Mouse (Mus musculus): ENCODE results near the gene Mtor. TPM values are rescaled to one million over a fixed set of nuclear protein-coding genes. Genes with fewer than 3 reads are reported as not detected.

Mtor gene
- polyA plus RNA-seq (2015; fragmentation: Nextera tagmentation; extraction: Ambion mirVana): 23.1 and 24.2 TPM in 2 replicates

DNA sequence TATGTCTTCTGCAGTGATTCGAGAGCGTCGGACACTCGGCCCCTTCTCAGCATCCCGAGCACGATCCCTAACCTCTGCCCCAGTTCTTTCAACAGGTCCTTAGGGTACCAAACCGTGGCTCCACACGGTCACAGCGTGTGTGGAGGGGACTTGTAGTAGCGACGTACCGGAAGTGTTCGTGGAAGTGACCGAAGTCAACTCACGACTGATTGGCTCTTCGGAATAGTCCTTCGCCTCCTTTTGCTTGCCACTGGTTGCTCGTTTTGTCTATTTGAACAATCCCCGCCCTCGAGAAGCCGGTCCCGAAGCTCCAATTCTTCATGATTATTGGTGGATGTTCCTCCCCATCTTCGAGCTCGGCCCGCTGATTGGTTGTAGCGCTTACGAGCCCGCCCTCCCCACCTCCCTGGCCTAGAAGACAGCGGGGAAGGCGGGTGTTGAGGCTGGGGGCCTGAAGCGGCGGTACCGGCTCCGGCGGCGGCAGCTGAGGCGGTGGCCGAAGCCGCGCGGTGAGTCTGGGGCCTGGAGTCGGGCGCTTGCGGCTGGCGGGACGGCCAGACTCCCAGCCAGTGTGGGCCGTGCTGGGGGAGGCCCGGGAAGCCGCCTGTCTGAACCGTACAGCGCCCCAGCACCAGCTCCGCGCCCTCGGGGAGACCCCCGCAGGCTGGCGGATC is at the start of gene Mtor:
Gene Mtor (plus strand): TSS at position 433 of the 674 bp plus-strand sequence.
- no peaks in the 10 kb centered on the region for H3K27me3 ChIP-seq (replicated peaks; ENCODE audit: control insufficient read depth, insufficient read depth, low read length)
- under 1% methylated on average over 46 of the region's 56 CpGs for WGBS
- ATAC-seq: peak; percentile 98

DNA sequence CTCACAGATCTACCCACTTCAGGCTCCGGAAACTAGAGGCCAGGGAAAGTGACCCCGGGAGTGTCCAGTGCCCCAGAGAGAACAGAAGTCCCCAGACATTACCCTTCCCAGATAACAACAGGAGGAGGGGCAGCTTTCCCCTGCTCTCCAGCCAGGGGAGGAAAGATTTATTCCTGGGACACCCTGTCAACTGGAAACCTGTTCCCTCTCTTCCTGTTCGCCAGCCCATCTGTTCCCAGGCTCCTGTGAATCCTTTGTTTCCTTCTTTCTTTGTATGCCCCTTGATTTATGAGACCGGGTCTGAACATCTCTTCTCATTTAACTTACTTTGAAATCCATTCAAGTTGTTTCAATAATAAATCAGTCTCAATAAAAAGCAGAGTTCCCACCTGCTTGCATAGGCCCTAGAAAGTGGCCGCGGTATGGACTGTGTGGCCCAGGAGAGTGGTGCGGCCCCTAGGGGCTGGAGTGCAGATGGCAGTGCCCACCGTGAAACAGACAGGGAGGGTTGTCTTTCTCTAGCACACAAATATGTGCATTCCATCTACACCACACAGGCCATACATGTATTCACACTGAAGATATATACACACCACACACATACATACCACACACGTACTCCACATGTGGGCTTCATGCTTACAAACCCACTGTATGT is 48.8 kb upstream of the Mtor start:
- ATAC-seq: no peak
- H3K36me3 ChIP-seq (ENCODE audit: control insufficient read depth, insufficient read depth): no peaks in the 10 kb centered on the region
- H3K4me3 ChIP-seq (replicated peaks; ENCODE audit: low read length): no peak overlapping the region
- peaks cover 6% of the 10 kb centered on the region; the same call in 1 of the 2 replicates for H3K4me1 ChIP-seq (replicated peaks; ENCODE audit: control insufficient read depth, insufficient read depth, low read length)
- peak overlapping the region; percentile 30; the same call in 1 of the 2 replicates for H3K27ac ChIP-seq (ENCODE audit: low read length)
- peaks cover 6% of the 10 kb centered on the region; the same call in 1 of the 2 replicates for H3K27me3 ChIP-seq (replicated peaks; ENCODE audit: control insufficient read depth, insufficient read depth, low read length)
- 61% methylated on average over 9 of the region's 9 CpGs for WGBS
- no peaks in the 10 kb centered on the region for H3K9me3 ChIP-seq (ENCODE audit: control insufficient read depth, low read length)
- H3K4me2 ChIP-seq (ENCODE audit: low read length): no peak overlapping the region
- no peak overlapping the region for H3K9ac ChIP-seq (replicated peaks; ENCODE audit: low read depth, low read length)

More for the DNA sequence above, at the start of gene Mtor:
- peak within 1 kb of the TSS; percentile 70 for H3K4me2 ChIP-seq (ENCODE audit: low read length)
- peak within 1 kb of the TSS; percentile 90 for H3K9ac ChIP-seq (replicated peaks; ENCODE audit: low read depth, low read length)
- H3K27ac ChIP-seq (ENCODE audit: low read length): peak within 1 kb of the TSS; percentile 81
- H3K9me3 ChIP-seq (ENCODE audit: control insufficient read depth, low read length): no peaks in the 10 kb centered on the region
- peak within 1 kb of the TSS; percentile 88 for H3K4me3 ChIP-seq (replicated peaks; ENCODE audit: low read length)
- peaks cover 8% of the 10 kb centered on the region for H3K36me3 ChIP-seq (ENCODE audit: control insufficient read depth, insufficient read depth)
- peaks cover 35% of the 10 kb centered on the region for H3K4me1 ChIP-seq (replicated peaks; ENCODE audit: control insufficient read depth, insufficient read depth, low read length)

DNA sequence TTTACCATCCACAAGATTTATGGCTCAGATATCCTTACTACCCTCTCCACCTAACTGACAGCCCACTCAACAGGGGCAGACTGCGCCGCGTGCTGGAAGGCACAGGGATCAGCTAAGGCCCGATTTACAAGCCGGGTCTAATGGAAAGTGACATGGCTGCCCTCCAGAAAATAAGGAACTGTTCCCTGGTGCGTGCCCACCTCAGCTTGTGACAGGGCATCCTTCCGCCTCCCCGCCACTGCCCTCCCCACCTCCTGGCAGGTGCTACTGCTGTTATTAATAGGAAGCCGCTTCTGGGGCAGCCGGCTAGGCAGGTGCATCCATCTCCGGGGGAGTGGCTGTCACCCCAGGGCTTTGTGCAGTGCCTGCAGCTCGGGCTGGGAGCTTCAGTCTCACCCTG is 45.0 kb upstream of the Mtor start:
- Histone ChIP-seq H3K9me3 (ENCODE audit: control insufficient read depth, low read length) (no peaks in the 10 kb centered on the region), H3K4me3 (replicated peaks; ENCODE audit: low read length) (no peak overlapping the region), H3K27me3 (replicated peaks; ENCODE audit: control insufficient read depth, insufficient read depth, low read length) (peaks cover 8% of the 10 kb centered on the region; the same call in 1 of the 2 replicates), H3K4me1 (replicated peaks; ENCODE audit: control insufficient read depth, insufficient read depth, low read length) (peaks cover 14% of the 10 kb centered on the region; the same call in 1 of the 2 replicates), H3K9ac (replicated peaks; ENCODE audit: low read depth, low read length) (no peak overlapping the region), H3K4me2 (ENCODE audit: low read length) (no peak overlapping the region), H3K36me3 (ENCODE audit: control insufficient read depth, insufficient read depth) (no peaks in the 10 kb centered on the region), H3K27ac (ENCODE audit: low read length) (no peak overlapping the region)
- ATAC-seq: no peak
- WGBS: 20% methylated on average over 12 of the region's 12 CpGs

DNA sequence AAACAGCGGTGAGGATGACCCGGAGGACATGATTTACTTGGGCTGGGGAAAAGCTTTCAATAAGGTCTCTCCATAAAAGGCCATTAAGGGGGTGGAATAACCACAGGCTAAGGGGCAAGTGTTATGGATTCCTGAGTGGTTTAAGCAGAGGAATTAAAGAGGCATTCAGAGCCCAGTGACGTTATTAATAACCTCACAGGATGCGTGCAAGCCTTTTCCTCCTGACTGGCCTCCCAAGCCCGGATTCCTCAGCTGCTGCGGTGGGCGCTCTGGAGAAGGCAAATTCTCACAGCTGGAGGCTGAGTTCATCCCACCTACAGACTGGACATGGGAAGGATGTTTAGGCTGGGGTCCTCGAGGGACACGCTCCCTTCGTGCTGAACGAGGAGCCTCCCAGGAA is 43.7 kb upstream of the Mtor start:
- no peak overlapping the region for H3K27ac ChIP-seq (ENCODE audit: low read length)
- WGBS: 18% methylated on average over 11 of the region's 11 CpGs
- no peak overlapping the region for H3K9ac ChIP-seq (replicated peaks; ENCODE audit: low read depth, low read length)
- H3K4me2 ChIP-seq (ENCODE audit: low read length): no peak overlapping the region
- H3K27me3 ChIP-seq (replicated peaks; ENCODE audit: control insufficient read depth, insufficient read depth, low read length): peaks cover 8% of the 10 kb centered on the region; the same call in 1 of the 2 replicates
- no peak for ATAC-seq
- H3K4me1 ChIP-seq (replicated peaks; ENCODE audit: control insufficient read depth, insufficient read depth, low read length): peaks cover 14% of the 10 kb centered on the region; the same call in 1 of the 2 replicates
- no peaks in the 10 kb centered on the region for H3K36me3 ChIP-seq (ENCODE audit: control insufficient read depth, insufficient read depth)
- no peaks in the 10 kb centered on the region for H3K9me3 ChIP-seq (ENCODE audit: control insufficient read depth, low read length)
- no peak overlapping the region for H3K4me3 ChIP-seq (replicated peaks; ENCODE audit: low read length)

DNA sequence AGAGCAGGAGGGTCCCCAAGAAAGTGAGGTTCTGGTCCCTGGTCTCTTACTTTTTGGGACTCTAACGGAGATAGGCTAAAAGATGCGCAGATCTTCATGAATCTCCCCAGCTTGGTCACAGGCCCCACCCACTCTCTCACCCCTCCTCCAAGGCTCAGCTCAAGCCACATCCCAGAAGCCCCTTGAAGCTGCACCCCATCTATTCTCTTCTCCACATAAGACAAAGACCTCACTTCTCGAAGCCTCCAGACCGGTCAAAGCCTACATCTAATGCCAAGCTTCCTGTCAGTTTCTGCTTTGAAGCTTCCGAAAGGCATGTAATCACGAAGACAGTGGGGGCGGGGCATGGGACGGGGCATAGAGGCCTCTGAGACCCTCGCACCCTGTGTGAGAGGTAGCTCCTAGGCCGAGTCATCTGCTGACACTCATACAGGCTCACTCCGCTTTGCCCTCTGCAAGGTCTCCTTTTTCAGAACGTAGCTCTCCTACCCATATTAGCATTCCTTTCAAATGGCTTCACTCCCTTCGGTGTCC is 43.1 kb upstream of the Mtor start:
- Histone ChIP-seq H3K9me3 (ENCODE audit: control insufficient read depth, low read length) (no peaks in the 10 kb centered on the region), H3K4me2 (ENCODE audit: low read length) (peak overlapping the region; percentile 5; the same call in 1 of the 2 replicates), H3K27me3 (replicated peaks; ENCODE audit: control insufficient read depth, insufficient read depth, low read length) (peaks cover 8% of the 10 kb centered on the region; the same call in 1 of the 2 replicates), H3K27ac (ENCODE audit: low read length) (no peak overlapping the region), H3K4me3 (replicated peaks; ENCODE audit: low read length) (no peak overlapping the region), H3K9ac (replicated peaks; ENCODE audit: low read depth, low read length) (no peak overlapping the region), H3K4me1 (replicated peaks; ENCODE audit: control insufficient read depth, insufficient read depth, low read length) (peaks cover 14% of the 10 kb centered on the region; the same call in 1 of the 2 replicates), H3K36me3 (ENCODE audit: control insufficient read depth, insufficient read depth) (no peaks in the 10 kb centered on the region)
- WGBS: 18% methylated on average over 13 of the region's 13 CpGs
- peak; percentile 32; the same call in 1 of the 2 replicates for ATAC-seq

DNA sequence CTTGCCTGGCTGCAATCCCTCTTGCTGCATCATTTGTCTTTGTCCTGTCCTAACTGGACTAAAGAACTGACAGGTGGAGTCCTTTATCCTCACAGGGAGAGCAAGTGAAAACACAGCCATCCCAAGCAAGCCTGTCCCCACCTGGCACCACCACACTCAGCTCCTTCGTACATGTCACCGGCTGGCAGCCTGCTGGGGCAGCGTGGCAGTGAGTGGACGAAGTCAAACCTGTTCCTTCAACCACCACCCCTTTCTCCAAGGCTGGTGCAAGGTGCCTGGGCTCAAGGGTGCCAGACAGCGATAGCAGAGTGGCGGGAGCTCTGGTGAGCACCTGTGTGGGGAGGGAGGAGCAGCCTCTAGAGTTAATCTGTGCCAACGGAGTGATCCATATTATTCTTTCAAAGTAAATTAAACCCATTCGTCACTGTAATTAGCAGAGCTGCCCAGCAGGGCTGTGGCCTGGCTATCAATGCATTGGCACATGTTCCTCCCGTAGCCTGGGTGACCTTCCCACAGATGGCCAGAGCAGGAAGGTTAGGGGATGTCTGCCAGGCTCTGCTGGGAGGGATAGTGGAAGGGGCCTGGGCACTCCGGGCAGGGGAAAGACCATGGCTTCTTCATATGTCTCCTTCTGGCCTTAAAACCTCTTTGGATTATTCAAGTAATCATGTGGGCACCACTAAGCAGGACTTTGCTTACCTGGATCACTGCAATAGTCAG is 40.0 kb upstream of the Mtor start:
- H3K4me2 ChIP-seq (ENCODE audit: low read length): no peak overlapping the region
- no peak overlapping the region for H3K27ac ChIP-seq (ENCODE audit: low read length)
- H3K27me3 ChIP-seq (replicated peaks; ENCODE audit: control insufficient read depth, insufficient read depth, low read length): peaks cover 5% of the 10 kb centered on the region; the same call in 1 of the 2 replicates
- H3K36me3 ChIP-seq (ENCODE audit: control insufficient read depth, insufficient read depth): no peaks in the 10 kb centered on the region
- H3K9me3 ChIP-seq (ENCODE audit: control insufficient read depth, low read length): no peaks in the 10 kb centered on the region
- H3K4me3 ChIP-seq (replicated peaks; ENCODE audit: low read length): no peak overlapping the region
- H3K4me1 ChIP-seq (replicated peaks; ENCODE audit: control insufficient read depth, insufficient read depth, low read length): peaks cover 13% of the 10 kb centered on the region; the same call in 1 of the 2 replicates
- no peak for ATAC-seq
- no peak overlapping the region for H3K9ac ChIP-seq (replicated peaks; ENCODE audit: low read depth, low read length)
- 68% methylated on average over 10 of the region's 10 CpGs for WGBS

DNA sequence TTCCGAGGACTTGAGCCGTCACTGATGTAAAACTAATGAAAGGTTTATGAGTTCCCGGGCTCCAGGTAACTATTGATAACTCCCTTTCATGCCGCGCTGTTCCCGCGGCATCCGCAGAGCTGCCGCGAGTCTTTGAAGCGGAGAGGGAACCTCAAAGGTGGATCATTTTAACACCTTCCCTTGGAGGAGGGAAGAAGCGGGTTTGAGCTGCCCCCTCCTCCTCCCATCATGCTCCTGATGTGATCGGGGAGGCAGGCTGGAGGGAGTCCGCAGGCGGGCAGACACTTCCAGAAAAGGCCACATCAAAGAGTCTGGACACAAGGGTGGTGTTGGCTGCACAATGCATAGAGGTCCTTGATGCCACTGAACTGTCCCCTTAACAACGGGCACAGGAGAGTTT is 32.8 kb upstream of the Mtor start:
- Histone ChIP-seq H3K9ac (replicated peaks; ENCODE audit: low read depth, low read length) (no peak overlapping the region), H3K4me1 (replicated peaks; ENCODE audit: control insufficient read depth, insufficient read depth, low read length) (peaks cover 4% of the 10 kb centered on the region; the same call in 1 of the 2 replicates), H3K36me3 (ENCODE audit: control insufficient read depth, insufficient read depth) (no peaks in the 10 kb centered on the region), H3K4me2 (ENCODE audit: low read length) (no peak overlapping the region), H3K9me3 (ENCODE audit: control insufficient read depth, low read length) (no peaks in the 10 kb centered on the region), H3K27ac (ENCODE audit: low read length) (no peak overlapping the region), H3K27me3 (replicated peaks; ENCODE audit: control insufficient read depth, insufficient read depth, low read length) (peaks cover 2% of the 10 kb centered on the region; the same call in 1 of the 2 replicates), H3K4me3 (replicated peaks; ENCODE audit: low read length) (no peak overlapping the region)
- ATAC-seq: no peak
- WGBS: 17% methylated on average over 16 of the region's 16 CpGs

DNA sequence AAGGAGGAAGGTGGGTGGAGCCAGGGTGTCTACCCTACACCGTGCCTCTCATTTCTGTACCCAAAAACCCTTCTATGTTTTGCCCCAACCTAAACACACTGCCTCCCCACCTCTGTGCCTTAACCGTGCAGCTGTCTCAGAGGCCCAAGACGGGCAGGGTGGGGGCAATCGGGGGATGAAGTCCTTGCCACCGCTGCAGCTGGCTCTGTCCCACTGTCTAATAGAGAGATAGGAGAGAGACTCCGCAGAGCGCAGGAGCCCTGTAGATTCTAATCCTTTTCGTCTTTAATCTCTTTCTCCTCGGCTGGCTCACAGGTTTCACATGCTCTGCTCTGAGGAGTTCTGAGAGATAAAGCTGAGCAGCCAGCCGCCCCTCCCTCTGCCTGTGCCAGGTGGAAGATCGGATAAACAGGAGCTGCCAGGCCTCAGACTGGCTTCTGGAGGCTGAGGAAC is 31.3 kb upstream of the Mtor start:
- Histone ChIP-seq H3K9ac (replicated peaks; ENCODE audit: low read depth, low read length) (no peak overlapping the region), H3K4me1 (replicated peaks; ENCODE audit: control insufficient read depth, insufficient read depth, low read length) (peaks cover 4% of the 10 kb centered on the region; the same call in 1 of the 2 replicates)

More for the DNA sequence above, 31.3 kb upstream of the Mtor start:
- Histone ChIP-seq H3K4me3 (replicated peaks; ENCODE audit: low read length) (no peak overlapping the region), H3K36me3 (ENCODE audit: control insufficient read depth, insufficient read depth) (no peaks in the 10 kb centered on the region), H3K27ac (ENCODE audit: low read length) (no peak overlapping the region), H3K4me2 (ENCODE audit: low read length) (no peak overlapping the region), H3K9me3 (ENCODE audit: control insufficient read depth, low read length) (no peaks in the 10 kb centered on the region), H3K27me3 (replicated peaks; ENCODE audit: control insufficient read depth, insufficient read depth, low read length) (peaks cover 2% of the 10 kb centered on the region; the same call in 1 of the 2 replicates)
- peak; percentile 31; the same call in 1 of the 2 replicates for ATAC-seq
- 24% methylated on average over 11 of the region's 11 CpGs for WGBS

All from forebrain, embryonic 16.5 days (tissue).